Mouse (Mus musculus): ENCODE measurements at regions not wholly inside any gene's neighbourhood (a gene's known extent, or its start where the extent isn't known, plus 50 kb on each side); places are given as distances from the start of the nearest gene placed in this dataset.

DNA sequence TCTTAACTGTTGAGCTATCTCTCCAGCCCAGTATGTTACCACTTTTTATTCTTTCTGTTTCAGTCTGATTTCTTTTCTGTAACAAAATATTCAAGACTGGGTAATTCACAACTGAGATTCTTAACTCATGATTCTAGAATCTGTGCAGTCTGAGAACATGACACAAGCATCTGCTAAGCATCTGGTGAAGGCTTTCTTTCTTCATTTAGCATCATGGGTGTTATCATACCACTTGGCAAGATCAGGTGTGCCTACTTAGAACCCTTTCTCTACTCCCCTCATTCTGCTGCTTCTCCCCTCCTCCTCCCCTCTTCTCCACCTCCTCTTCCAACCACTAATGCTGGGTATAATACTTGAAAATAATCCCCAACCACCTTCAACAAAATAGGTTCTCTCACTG is 62.1 kb upstream of the Pfn2 start:
- no peak for DNase-seq

DNA sequence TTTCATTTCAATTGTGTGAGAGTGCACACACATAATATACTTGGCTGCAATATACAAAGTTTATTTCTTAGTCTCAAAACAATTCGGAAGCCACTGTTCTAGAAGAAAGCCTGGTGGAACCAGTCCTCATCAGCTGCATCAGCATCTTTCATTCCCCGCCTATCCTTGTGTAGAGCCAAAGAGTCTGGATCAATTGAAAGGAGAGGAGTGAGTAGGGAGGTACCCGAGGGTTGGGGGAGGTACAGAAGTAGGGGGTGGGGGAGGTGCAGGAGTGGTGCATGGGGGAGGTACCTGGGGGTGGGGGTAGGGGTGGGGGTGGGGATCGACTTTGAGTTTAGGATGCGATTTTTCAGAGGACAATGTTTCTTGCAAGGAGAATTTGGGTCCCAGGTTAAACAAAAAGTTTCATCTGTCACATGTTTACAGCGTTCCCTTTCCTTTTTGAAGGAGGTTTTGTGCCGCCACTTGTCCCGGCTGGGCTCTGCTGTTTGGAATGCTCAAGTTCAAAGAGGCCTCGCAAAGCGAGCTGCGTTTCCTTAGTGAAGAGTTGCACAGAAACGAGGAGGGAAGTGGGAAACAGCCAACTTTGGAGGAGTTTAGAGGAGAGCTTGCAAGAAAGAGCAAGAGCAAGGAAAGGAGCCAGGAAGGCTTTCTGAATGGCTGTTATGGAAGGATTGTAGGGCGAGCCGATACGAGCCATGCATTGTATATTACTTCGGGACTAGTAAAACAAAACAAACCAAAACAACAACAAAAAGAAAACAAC is 64.1 kb upstream of the Pfn2 start:
- no peak for DNase-seq

DNA sequence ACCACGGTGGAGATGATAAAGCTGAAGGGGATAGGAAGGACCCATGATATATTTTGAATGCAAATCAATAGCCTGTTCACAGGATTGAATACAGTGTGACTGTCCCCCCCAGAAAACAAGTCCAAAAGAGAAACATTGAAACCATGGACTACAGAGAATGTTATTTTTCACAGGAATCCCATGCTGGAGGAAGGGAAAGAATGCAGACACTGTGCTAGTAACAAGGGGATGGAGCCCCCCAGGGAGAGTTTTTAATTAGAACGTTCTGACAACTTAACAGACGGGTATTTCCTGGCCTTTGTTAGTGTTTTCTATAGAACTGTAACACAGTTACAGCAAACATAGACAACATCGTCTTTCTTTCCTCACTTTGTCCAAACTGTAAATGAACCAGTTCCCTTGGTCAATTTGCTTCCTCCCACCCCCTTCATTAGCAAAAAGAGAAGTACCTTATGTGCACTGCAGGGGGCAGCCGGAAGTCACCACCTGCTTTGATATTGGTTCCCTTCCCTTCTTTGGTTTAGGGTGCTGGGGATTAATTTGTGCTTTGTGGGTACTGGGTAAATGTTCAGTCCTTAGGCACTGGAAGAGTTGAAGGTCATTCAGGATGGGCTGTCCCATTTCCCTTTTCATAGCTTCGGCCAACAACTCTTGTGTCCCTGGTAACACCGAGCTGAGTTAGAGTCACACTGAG is 64.9 kb upstream of the Pfn2 start:
- DNase-seq = no peak

DNA sequence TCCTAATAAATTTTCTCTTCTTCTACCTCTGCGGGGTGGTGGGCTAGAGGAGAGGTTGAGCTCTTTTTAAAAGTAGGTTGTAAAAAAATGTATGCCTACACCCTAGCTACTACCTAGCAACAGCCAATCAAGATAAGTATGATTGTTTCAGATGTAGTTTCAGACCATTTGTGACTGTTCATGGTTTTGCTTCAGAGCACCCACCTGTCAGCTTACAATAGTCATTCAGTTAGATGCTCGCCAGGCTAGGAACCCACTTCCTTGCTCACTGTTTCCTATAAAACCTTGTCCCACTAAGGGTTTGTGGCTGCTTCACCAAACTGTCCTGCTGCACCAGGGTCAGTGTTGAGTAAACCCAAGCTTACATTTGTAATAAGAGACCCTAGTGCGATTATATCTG is 66.8 kb upstream of the Pfn2 start:
- DNase-seq = no peak

DNA sequence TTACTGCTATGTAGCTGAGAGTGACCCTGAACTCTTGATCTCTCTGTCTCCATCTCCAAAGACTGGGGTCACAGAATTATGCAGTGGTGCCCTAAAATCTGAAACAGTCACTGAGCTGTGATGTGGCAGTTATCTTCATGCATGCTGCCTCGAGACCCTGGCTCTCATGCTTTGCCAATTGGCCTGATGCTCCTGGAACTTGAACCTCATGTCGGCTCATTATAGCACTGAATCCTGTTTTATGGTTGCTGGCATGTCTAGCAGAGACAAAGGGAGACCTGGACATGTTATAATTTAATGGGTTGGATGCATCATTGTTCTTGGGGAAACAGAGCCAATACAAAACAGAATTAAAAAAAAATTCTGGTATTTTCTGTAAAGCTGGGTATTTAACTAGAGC is 71.0 kb upstream of the Pfn2 start:
- DNase-seq = no peak

DNA sequence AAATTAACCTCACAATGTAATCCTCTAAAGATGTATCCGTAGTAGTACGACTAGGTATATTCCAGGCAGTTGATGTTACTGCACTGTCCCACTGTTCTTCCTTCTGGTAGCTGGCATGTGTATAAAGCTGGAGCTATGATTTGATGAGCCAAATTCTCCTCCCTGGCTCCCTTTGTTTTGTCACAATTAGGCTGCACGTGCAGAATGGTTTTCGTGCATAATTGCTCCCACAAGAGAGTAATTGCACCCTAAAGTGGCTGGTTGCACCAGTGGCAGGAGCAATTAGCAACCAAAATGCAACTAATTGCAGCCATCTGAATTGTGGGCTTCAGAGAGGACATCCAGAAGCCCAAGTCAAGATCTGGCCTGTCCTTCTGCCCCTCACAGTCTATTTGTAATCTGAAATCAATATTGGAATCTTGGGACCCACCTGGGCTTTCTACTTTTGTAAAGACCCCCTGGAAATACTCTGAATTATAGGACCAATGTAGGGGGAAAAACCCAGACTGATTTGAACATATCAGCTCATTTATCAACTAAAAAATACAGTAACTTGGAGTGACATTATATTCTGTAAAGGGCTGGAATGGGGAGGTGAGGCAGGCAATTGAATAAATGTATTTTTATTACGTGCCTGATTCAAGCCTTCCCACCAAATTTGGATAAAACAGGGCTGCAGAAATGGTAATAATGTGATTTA is 71.7 kb upstream of the Pfn2 start:
- no peak for DNase-seq

DNA sequence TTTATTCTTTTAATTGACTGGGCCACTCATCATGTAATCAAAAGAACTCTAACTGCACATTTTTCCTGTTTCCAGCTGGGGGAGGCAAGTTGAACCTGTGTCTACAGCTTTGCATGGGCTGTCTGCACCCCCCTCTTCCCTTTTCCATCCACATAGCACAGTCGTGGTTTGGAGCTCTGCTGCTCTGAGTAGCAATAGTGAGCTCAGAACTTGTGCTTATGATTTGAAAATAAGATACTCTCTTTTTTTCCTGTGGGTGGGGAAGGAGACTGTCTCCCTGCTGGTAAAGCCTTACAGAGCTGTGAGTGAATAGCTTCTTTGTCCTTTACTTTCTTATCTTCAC is 72.2 kb upstream of the Pfn2 start:
- no peak for DNase-seq

DNA sequence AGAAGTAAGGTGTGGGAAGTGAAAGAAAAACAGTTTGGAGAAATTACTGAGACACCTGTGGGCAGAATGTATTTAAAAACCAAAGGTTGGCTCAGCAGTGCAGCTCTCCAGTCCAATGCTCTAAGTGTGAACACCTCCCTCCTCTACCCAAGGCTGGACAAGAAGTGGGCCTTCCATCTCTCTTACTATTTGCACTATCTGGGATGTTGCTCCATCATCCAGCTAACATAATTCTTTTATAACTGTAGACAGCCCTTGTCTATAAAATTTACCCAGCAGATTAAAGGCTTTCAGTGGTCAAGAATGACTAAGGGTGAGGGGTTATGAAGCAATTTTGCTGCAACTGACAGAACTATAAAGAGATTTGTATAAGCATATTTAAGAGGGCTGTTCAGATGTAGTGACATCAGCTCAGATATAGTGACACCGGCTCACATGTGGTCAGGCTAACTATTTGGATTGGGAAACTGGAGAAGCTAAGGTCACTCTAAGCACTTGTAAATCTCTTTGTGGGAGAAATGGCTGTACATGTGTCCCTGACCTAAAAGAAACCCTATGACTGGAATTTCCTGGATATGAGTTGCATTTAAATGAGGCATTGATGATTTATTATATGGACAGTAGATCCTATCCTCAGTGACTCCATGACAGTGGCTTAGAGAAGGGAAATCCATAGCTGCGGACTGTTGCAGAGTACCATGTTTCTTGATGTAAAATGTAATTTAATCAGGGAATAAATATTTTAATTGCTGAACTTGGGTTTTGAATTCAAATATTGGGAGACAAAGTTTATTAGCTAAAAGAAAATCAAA is 73.4 kb upstream of the Pfn2 start:
- no peak for DNase-seq

DNA sequence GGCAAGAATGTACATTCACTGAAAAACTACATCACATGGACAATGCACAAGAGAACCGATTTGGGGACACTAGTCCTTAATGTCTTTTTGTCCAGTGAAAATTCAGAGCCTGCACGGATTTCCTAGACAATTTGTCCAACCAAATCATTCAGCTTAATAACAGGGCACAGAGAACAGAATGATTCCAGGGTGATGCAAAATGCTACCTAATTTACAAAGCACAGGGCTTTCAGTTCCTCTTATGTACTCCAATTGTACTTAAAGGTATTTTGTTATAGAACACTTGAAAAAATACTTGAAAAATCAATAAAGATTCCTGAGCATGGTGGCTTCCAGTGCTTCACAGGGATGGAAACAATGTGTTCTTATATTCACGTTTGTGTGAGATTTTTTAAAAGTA is 75.2 kb upstream of the Pfn2 start:
- DNase-seq = no peak

DNA sequence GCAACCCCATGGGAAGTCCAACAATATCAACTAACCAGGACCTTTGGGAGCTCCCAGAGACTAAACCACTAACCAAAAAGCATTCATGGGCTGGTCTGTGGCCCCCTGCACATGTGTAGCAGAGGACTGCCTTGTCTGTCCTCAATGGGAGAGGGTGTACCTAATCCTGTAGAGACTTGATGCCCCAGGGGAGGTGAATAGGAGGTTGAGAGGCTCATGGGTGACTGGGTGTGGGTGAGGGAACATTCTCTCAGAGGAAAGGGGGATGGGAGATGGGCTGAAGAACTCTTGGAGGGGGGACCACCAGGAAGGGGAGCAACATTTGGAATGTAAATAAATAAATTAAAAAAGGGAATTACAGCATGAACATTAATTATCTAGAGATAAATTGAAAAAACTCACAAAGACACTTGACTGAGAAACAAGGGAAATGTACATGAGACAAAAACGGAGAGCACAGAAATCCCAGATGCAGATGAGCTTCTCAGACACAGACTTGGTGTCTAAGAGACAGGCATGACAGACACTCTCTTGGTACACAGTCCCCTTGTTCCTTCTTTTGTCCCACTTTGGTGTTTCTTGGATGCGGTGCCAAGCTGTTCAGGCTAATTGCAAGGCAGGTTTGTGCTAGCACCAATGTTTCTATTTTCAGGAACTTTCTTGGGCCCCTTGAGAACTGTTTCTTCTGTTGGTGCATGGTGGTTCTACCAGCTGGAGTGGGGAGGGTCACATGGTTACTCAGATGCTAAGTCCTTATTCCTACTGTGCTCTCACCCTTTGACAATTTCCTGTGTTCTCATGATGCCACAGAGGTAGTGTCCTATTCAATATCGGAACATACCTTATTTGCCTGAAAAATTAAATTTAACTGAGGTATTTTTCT is 85.0 kb upstream of the Pfn2 start:
- DNase-seq = no peak

DNA sequence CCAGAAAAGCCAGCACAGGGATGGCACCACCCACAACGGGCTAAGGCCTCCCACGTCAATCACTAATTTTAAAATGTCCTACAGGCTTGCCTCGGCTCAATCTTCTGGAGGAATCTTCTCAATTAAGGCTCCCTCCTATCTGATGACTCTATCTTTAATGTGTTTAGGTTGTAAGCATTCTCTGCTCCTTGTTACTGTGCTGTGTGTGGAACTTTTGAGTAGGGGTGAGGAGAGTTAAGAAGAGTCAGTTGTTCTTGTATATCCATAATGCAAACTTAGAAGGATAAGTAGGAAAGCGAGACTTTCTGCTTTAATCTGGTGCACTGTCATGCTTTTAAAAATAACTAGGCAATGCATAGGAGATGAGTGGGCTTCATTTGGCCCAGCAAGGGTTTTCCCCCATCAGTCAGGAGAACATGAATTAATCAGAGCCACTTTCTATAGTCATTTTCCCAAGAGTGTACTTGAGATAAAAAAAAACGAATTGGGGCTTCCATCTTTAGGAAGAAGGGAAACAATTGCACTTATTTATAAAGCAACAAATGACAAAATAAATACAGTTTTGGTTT is 87.2 kb upstream of the Pfn2 start:
- DNase-seq = no peak

DNA sequence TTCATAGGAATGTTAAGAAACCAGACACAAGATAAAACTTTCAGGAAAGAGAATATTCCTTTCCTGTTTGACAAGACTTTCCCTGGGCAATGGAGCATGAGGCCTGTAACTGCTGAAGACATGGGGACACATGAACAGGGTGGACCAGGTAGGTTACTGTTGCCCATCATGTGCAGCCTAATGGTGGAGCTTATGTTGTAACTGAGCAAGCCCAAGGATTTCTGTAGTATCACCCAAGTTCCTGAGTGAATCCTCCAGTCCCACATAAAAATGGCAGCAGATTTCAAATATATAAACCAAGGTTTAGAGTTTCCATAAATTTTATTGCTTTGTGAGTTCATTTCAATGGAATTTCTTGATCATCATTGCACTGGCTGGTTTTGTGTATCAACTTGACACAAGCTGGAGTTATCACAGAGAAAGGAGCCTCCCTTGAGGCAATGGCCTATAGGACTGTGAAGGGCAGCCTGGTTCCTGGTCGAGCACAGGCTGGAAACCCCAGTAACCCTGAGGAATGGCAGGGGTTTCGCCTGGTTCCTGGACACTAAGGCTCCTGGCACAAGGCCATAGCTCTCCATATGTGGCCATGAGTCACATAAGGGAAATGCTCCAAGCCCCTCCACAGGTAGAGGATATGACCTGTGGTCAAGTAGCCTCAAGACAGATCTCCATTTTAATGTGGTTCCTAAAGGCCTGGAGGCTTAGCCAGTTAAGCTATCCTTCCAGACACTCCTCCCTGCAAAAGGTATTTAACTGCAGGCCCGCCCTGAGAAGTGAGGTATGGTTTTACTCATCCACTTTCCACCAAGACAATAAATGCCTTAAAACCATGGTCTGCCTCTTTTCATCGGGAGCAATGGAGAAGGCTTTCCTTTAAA is 92.9 kb upstream of the Pfn2 start:
- no peak for DNase-seq

DNA sequence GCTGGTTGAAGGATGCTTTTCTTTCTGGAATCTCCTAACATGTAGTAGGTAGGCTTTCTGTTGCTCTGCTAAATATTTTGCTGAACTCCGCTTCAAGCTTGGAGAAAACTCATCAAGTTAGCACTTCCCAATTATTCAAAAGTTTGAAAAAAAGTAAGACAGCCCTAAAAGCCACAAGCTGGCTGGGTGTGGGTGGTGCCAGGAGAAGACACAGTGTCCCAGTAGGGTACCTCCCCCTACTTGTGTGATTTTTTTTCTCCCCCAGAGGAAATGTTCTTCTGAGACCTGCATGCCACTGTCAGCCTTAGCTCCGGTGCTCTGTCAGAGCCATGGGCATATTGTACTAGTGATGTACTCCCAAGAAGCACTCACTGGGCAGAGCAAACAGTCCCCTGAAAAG is 96.8 kb upstream of the Pfn2 start:
- no peak for DNase-seq

DNA sequence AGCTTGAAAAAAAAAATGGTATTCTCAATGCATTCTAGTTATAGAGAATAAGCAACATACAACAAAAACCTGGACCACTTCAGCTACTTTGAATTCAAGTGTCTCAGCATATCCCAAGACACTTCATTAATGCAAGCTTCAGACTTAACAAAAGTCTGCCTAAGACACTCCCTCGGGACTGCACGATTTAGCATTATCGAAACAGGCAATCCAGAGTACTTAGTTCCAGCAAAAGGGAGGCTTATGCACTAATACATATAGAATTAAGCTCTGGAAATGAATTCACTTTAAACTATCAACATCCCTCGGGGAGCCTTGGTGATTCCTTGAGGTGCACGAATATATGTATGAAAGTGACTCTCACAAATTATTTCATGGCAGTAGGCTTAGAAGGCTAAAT is 97.9 kb upstream of the Pfn2 start:
- DNase-seq = no peak

DNA sequence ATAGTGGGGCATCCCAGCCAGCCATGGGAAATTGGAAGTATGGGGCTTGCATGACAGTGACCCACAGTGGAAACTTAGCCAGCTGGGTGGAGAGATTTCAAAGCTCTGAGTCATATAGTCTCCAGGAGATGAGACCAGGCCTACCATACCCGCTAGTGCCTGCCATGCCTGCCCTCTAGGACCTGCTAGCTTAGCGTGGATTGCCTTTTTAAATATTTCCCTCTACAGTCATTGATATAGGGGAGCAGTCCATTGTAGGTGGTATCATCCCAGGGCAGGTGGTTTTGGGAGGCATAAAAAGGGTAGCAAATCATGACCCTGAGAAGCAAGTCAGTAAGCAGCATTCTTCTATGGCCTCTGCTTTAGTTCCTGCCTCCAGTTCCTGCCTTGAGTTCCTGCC is 99.5 kb upstream of the Pfn2 start:
- no peak for DNase-seq

DNA sequence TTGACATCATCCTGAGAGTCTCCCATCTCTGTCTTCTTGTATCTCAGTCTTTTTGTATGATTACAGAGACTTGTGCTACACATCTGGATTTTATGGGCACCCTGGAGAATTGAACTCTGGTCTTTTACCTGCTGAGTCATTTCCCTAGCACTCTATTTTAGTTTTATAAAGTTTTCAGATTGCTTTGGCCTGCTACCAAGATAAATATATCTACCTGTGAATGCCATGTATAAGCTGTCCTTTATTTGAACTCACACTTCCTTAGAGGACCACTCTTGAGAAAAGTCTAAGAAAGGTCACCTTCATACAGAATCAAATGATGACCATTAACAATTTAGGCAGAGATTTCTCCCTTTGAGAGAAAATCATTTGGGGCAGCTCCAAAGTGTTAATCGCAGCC is 100.8 kb upstream of the Pfn2 start:
- no peak for DNase-seq

DNA sequence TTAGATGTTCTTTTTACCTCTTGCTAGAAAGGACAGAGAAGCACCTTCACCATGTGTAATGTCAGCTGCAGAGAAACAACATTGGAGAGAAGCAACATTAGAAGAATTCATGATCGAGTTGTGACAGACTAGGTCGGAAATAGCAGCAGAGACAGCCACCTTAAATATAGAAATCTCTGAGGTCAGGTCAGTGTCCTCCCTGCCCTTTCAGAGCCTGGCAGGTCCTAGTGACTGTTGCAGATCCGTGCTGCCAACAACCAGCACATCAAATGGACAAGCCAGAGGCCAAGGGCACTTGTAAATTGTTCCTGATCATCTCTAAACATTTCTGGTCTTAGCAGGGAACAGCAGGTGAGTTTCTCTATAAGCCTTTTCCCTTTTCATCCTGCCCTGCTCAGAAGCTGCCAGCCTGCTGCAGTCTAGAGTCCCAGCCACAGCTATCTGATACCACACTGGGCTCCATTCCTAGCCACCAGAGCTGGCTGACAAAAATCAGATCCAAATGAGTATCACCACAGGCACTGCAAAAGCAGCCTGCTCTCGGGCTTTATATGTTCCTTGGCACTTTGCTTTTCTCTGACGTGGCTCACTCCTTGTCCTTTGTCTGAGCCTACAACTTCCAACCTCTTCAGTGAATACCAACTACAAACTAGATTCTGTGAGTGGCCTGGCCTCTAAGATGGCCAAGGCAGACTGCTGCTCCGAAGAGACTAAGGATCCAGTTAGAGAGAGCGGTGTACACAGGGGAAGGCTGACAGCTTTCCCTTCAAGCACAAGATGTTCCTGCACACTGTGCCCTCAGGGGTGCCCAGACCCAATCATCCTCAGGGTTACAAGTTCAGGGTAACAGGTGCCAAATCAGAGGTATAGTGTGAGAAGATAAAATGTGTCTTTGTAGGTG is 102.8 kb upstream of the Pfn2 start:
- no peak for DNase-seq

DNA sequence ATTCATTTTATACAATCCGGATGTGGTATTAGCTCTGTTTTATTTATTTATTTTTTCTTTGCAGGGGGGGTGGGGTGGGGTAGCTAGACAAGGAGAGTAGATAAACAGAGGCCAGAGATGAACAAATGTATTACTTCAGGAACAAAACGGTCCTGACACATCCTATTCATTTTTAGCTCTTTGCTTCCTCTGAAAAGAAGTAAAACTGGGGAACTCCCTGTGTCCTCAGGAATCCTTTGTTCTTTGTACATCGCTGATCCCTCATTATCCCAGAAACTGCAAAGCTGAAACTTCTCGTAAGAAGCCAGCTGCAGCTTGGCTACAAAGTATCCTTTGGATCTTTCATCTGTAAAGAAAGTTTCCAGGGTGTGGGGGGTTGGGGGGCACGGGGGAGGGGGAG is 103.6 kb upstream of the Pfn2 start:
- no peak for DNase-seq

DNA sequence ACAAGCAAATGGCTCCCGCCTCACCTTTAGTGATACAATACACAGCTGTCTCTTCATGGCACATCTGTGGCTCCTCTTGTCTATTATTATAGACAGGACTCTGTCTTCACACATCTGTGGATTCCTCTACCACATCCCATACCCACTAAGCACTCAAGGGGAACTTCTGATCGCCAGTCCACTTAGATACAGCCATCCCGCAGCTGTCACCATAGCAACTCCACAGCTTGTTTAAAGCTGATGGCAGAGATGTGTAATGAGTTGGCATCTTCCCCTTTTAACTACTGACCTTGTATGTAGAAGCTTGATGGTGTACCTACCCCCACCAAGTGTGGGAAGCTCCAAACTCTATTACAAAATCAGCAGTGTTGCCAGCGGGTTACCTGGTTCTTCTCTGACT is 109.5 kb upstream of the Pfn2 start:
- DNase-seq = no peak

Measured in adrenal gland, postnatal 25 days (tissue).